Mouse (Mus musculus) embryo, embryonic 10 days (tissue): ENCODE results near the gene C1rl.
"Not testable (repeated sequence)": the region's sequence is repeated elsewhere in the genome, so short reads cannot be mapped to it uniquely, and the experiment has no call there.

Source experiments
- DNase-seq: peaks from one replicate; pipeline ENCODE4 v3.0.0-alpha.2; 2015; ENCODE audit warnings: low spot score

Gene C1rl

DNA sequence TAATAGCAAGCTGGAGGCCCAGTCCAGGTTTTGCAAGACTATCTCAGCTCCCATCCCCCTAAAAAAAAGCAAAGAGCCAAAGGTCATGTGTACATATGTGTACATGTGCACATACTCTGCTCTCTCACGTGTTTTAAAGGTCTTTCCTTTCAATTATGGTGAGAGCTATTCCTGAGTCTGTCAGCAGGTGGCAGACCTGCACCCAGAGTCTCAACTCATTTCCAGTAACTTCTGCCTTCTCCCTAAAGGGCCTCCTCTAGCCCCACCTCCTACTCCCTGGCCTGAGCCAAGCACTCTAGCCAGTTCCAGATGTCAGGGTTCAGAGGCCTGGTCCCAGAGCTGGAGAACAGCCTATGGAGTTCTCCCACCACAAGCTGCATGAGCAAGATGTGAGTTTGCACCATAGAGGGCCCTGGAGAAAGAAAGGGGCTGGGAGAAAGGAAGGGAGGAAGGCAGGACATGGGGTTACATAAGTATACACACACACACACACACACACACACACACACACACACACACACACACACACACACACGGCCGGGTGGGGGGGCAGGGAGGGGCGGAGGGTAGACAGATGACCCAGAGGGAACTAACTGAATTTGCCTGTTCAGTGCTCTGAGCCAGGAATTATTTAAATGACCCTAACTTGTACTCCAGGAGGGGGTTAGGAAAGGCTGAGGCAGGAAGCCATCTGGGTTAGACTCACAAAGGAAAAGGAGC is at the start of gene C1rl:
Gene C1rl (plus strand): TSS at position 272 of the 720 bp plus-strand sequence.
- peak; percentile 85 for DNase-seq

- DNase-seq = no peak
Measured at GRCm38 (mm10) chr6:124443338-124443737, 49.6 kb upstream of the C1rl start.

GRCm38 (mm10) chr6:124446024-124446423 is 46.9 kb upstream of the C1rl start:
- DNase-seq = no peak

- no peak for DNase-seq
Measured at GRCm38 (mm10) chr6:124446459-124446858, 46.5 kb upstream of the C1rl start.

DNA sequence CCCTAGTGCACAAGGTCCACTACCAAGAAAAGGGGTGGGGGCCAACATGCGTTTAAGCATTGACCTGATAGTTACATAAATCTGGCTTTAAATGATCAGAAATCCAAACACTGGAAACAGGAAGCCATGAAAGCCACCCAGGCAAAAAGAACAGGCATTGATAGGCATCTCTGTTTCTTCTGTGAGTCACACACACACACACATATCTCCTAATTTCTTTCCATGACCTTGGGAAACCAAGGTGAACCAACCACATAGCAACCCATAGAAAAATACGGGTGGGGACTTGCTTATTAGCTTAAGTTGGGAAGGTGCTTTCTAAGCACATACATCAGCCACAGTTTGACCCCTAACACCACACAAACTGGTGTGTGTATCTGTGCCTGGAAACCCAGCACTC is 45.6 kb upstream of the C1rl start:
- no peak for DNase-seq

- no peak for DNase-seq
Measured at GRCm38 (mm10) chr6:124448186-124448852, 44.6 kb upstream of the C1rl start.

- no peak for DNase-seq
Measured at GRCm38 (mm10) chr6:124448959-124449667, 43.8 kb upstream of the C1rl start.

GRCm38 (mm10) chr6:124449668-124450383 is 43.1 kb upstream of the C1rl start:
- no peak for DNase-seq

GRCm38 (mm10) chr6:124451995-124452394 is 40.9 kb upstream of the C1rl start:
- no peak for DNase-seq

GRCm38 (mm10) chr6:124453756-124454155 is 39.2 kb upstream of the C1rl start:
- no peak for DNase-seq

GRCm38 (mm10) chr6:124456243-124456642 is 36.7 kb upstream of the C1rl start:
- no peak for DNase-seq

DNA sequence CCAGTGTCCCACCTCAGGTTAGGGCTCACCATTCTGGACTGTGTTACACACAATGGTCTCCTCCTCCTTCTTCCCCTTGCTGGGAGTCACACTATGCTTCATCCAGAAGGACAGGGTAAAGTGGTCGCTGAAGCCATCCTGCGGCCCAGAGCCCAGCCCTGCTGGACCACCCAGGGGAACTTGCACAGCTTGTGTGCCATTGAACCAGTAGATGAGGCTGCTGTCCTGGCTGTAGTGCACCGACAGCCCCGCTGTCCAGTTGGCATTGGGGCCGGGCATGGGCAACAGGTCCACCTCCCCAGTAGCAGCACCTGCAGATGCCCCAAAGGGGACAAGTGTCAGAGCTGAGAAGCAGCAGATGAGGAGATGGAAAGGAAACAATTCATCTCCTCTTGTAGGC is 35.1 kb upstream of the C1rl start:
- no peak for DNase-seq

GRCm38 (mm10) chr6:124458505-124458904 is 34.4 kb upstream of the C1rl start:
- DNase-seq = no peak

- DNase-seq = no peak
Measured at GRCm38 (mm10) chr6:124459388-124459787, 33.5 kb upstream of the C1rl start.

- no peak for DNase-seq
Measured at GRCm38 (mm10) chr6:124463881-124464291, 29.0 kb upstream of the C1rl start.

- peak; percentile 88 for DNase-seq
Measured at GRCm38 (mm10) chr6:124464305-124465271, 28.3 kb upstream of the C1rl start, which contains the start of gene Clstn3. Gene Clstn3, minus strand, starts transcription at chr6:124464794.

DNA sequence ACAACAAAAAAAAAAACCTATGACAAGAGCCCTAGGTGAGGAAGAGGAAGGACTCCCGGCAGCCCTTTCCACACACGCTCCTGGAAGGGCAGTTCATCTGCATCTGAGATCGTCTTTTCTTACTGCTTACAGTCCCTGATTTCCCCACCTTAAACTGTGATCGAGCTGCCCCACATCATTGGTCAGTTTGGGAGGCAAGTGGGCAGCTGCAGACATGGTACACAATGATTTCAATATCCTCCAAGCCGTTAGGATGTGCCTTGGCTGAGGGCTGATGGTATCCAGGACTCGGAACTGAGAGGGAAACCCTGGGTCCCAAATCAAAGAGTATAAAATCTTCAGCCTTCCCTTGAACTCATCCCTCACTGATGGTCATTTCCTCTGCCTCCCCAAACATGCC is 27.6 kb upstream of the C1rl start:
- DNase-seq = no peak

DNA sequence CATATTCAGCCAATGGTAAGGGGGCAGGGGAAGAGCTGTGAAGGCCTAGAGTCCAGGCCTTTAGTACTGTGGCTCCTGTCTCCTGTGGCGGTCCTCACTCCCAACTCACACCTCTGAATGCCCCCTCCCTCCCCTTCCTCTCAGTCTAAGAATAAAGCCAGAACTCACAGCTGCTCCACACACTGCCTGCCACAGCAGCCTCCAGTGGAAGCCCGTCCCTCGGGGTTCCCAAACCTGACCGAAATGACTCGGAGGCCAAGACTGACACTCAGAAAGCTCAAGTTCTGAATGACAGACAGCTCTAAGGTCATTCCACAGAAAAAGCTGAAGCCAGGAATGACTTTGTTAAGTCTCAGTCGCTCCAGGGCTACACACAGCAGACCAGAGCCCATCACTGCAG is 27.2 kb upstream of the C1rl start:
- no peak for DNase-seq

DNA sequence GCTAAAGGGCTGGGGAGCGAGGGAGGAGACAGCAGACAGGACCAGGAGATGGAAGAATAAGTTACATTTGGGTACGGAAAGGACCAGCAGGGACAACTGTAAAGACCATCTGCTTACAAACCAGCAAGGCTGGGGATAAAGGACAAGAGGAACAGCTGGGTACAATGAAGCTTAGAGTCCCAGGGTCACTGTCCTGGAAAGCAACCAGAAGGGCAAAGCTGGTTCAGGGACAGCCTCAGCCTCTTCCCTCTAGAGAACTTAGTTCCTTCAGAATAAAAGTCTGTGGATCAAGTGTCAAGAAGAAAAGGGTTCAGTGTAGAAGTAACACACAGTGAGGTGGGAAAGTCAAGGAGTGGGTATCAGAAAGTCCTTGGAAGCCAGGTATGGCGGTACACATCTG is 21.8 kb upstream of the C1rl start:
- DNase-seq = no peak

GRCm38 (mm10) chr6:124471783-124472638 is 20.9 kb upstream of the C1rl start:
- not testable (repeated sequence) for DNase-seq
